Mouse (Mus musculus): ENCODE data around the gene Fank1.

The Fank1 gene

GRCm38 (mm10) chr7:133765849-133766243 lies 10.8 kb upstream of the Fank1 start:
- peak; percentile 77; the same call in 1 of the 2 replicates for ATAC-seq (ENCODE audit: insufficient number of reproducible peaks, low FRiP score, low TSS enrichment)

GRCm38 (mm10) chr7:133768027-133768426 lies 8.6 kb upstream of the Fank1 start:
- no peak for ATAC-seq (ENCODE audit: insufficient number of reproducible peaks, low FRiP score, low TSS enrichment)

- no peak for ATAC-seq (ENCODE audit: insufficient number of reproducible peaks, low FRiP score, low TSS enrichment)
These were observed 8.1 kb upstream of the Fank1 start for GRCm38 (mm10) chr7:133768517-133768916.

GRCm38 (mm10) chr7:133775179-133775578 lies 1.5 kb upstream of the Fank1 start:
- no peak for ATAC-seq (ENCODE audit: insufficient number of reproducible peaks, low FRiP score, low TSS enrichment)

GRCm38 (mm10) chr7:133775796-133776625 lies 650 bp upstream of the Fank1 start:
- ATAC-seq (ENCODE audit: insufficient number of reproducible peaks, low FRiP score, low TSS enrichment) = peak; percentile 71

- ATAC-seq (ENCODE audit: insufficient number of reproducible peaks, low FRiP score, low TSS enrichment) = no peak
These were observed 4.9 kb downstream of the Fank1 start for GRCm38 (mm10) chr7:133781583-133781982.

GRCm38 (mm10) chr7:133781991-133782390 lies 5.3 kb downstream of the Fank1 start:
- no peak for ATAC-seq (ENCODE audit: insufficient number of reproducible peaks, low FRiP score, low TSS enrichment)

GRCm38 (mm10) chr7:133782717-133783435 lies 6.2 kb downstream of the Fank1 start, which contains the start of gene Dhx32:
Gene Dhx32, minus strand, starts transcription at chr7:133782726.
- ATAC-seq (ENCODE audit: insufficient number of reproducible peaks, low FRiP score, low TSS enrichment) = no peak

- no peak for ATAC-seq (ENCODE audit: insufficient number of reproducible peaks, low FRiP score, low TSS enrichment)
These were observed 10.9 kb downstream of the Fank1 start for GRCm38 (mm10) chr7:133787571-133787970.

GRCm38 (mm10) chr7:133788147-133788546 lies 11.5 kb downstream of the Fank1 start:
- ATAC-seq (ENCODE audit: insufficient number of reproducible peaks, low FRiP score, low TSS enrichment) = no peak

- no peak for ATAC-seq (ENCODE audit: insufficient number of reproducible peaks, low FRiP score, low TSS enrichment)
These were observed 13.5 kb downstream of the Fank1 start for GRCm38 (mm10) chr7:133790171-133790570.

GRCm38 (mm10) chr7:133790608-133791229 lies 14.1 kb downstream of the Fank1 start:
- ATAC-seq (ENCODE audit: insufficient number of reproducible peaks, low FRiP score, low TSS enrichment) = no peak

GRCm38 (mm10) chr7:133792771-133793170 lies 16.1 kb downstream of the Fank1 start:
- no peak for ATAC-seq (ENCODE audit: insufficient number of reproducible peaks, low FRiP score, low TSS enrichment)

- peak; percentile 66; the same call in 1 of the 2 replicates for ATAC-seq (ENCODE audit: insufficient number of reproducible peaks, low FRiP score, low TSS enrichment)
These were observed 16.8 kb downstream of the Fank1 start for GRCm38 (mm10) chr7:133793248-133794131.

- no peak for ATAC-seq (ENCODE audit: insufficient number of reproducible peaks, low FRiP score, low TSS enrichment)
These were observed 18.1 kb downstream of the Fank1 start for GRCm38 (mm10) chr7:133794720-133795119.

GRCm38 (mm10) chr7:133799928-133800327 lies 23.3 kb downstream of the Fank1 start:
- ATAC-seq (ENCODE audit: insufficient number of reproducible peaks, low FRiP score, low TSS enrichment) = no peak

GRCm38 (mm10) chr7:133801823-133802222 lies 25.2 kb downstream of the Fank1 start:
- no peak for ATAC-seq (ENCODE audit: insufficient number of reproducible peaks, low FRiP score, low TSS enrichment)

- ATAC-seq (ENCODE audit: insufficient number of reproducible peaks, low FRiP score, low TSS enrichment) = no peak; the same call in 1 of the 2 replicates
These were observed 29.0 kb downstream of the Fank1 start for GRCm38 (mm10) chr7:133805614-133806175.

- no peak for ATAC-seq (ENCODE audit: insufficient number of reproducible peaks, low FRiP score, low TSS enrichment)
These were observed 36.3 kb downstream of the Fank1 start for GRCm38 (mm10) chr7:133812927-133813326.

- no peak for ATAC-seq (ENCODE audit: insufficient number of reproducible peaks, low FRiP score, low TSS enrichment)
These were observed 36.7 kb downstream of the Fank1 start for GRCm38 (mm10) chr7:133813331-133813730.

All from cerebellum, adult (tissue).